Mouse (Mus musculus): ENCODE results near the gene Spic. TPM values are rescaled to one million over a fixed set of nuclear protein-coding genes. Genes with fewer than 3 reads are reported as not detected.

Spic gene
- total and polyA plus RNA-seq, 3 experiments, result 0.04 to 0.31 TPM; not detected in 1

DNA sequence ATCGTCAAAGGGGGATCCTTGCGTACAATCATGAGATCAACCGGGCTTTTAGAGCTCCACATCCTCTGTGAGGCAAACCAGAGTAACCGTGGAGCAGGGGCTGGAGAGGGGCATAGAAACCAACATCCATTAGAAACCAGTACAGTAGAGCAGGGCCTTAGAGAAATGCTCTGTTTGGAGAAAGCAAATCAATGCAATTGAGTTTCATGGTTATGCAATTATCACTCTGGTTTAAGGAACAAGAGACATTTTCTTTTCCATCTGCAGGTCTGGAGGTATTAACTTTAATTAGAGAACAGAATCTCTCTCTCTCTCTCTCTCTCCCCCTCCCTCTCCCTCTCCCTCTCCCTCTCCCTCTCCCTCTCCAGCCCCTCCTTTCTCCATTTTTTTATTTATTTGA is 29.9 kb upstream of the Spic start:
- no peaks in the 10 kb centered on the region for H3K79me2 ChIP-seq (replicated peaks; ENCODE audit: control insufficient read depth, insufficient read depth, low read length)
- H3K4me3 ChIP-seq, result no peak overlapping the region
- no peak for DNase-seq
- H3K36me3 ChIP-seq (ENCODE audit: control insufficient read depth, insufficient read depth, low read length), result no peaks in the 10 kb centered on the region
- H3K4me1 ChIP-seq (ENCODE audit: control insufficient read depth, insufficient read depth, low read length), result no peaks in the 10 kb centered on the region
- no peaks in the 10 kb centered on the region for H3K27me3 ChIP-seq (ENCODE audit: control insufficient read depth, insufficient read depth, low read length)
- no peak for TF ChIP-seq POLR2A (IDR thresholded peaks at IDR 0.05; ENCODE audit: insufficient read depth, low read depth, low read length)
- 84% methylated on average over 4 of the region's 4 CpGs for WGBS
- no peak overlapping the region for H3K27ac ChIP-seq
- no peak overlapping the region for H3K9ac ChIP-seq (ENCODE audit: low read depth, low read length)
- intact Hi-C loops (cut with DNase I), result no loop called here

DNA sequence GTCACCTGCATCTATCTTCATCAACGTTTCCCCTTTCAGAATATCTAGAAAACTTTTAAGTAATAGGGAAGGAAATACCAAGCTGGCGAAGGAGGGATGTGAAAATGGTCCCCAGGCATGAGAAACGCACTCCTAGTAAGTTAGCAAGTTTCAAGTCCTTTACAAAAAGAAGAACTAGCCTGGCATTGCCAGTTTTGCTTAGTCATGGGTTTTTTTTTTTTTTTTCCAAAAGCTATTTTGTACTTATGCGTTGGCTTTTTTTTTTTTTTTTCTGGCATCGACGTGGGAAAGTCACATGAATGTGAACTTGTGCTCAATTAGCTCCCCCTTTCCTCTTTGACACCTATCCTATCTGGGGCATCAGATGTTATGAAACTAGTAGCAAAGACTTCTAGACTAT is 27.5 kb upstream of the Spic start:
- no peaks in the 10 kb centered on the region for H3K36me3 ChIP-seq (ENCODE audit: control insufficient read depth, insufficient read depth, low read length)
- no peaks in the 10 kb centered on the region for H3K27me3 ChIP-seq (ENCODE audit: control insufficient read depth, insufficient read depth, low read length)
- H3K4me1 ChIP-seq (ENCODE audit: control insufficient read depth, insufficient read depth, low read length), result no peaks in the 10 kb centered on the region
- H3K9ac ChIP-seq (ENCODE audit: low read depth, low read length), result no peak overlapping the region
- H3K27ac ChIP-seq, result no peak overlapping the region
- 65% methylated on average over 6 of the region's 6 CpGs for WGBS
- no peaks in the 10 kb centered on the region for H3K79me2 ChIP-seq (replicated peaks; ENCODE audit: control insufficient read depth, insufficient read depth, low read length)
- DNase-seq, result no peak
- no peak overlapping the region for H3K4me3 ChIP-seq
- intact Hi-C loops (cut with DNase I), result no loop called here
- TF ChIP-seq CTCF (IDR thresholded peaks at IDR 0.05) (no peak), EP300 (IDR thresholded peaks at IDR 0.05; ENCODE audit: insufficient read depth, low read depth, low read length) (no peak), POLR2A (IDR thresholded peaks at IDR 0.05; ENCODE audit: insufficient read depth, low read depth, low read length) (no peak)

DNA sequence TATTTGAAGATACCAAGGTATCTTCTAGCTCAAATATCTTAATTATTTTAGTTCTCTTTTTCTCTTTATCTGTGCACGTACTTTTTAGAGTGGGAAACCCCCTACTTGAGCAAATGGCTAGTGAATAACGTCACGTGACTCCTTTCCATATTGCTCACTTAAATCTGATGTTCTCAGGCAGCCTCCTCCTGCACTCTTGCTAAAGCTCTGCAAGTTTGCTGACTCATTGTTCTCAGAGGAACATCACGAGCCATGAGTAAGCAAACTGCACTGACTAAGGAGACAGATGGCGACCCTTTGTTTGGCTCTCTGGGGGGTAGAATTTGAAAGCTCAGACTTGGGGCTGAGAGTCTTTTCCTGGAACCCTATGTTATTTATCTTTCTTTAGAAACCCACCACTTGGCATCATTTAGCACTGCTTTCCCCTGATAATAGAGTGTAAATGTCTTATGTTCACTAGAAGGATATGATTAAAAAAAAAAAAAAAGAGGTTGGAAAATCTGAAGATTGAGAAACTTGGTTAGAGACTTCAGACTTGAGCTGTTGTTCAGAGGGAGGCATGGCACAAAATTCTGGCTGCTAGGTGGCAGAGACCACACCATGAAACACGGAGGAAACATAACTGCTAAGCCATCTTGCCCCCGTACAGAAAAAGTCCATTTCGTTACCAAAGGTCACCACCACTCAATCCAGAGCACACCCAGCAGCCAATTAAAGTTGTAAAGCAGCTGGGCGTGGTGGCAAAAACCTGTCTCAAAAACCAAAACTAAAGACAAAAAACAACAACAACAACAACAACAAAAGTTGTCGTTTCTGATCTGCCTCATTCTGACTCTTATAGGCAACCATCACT is 24.1 kb upstream of the Spic start:
- WGBS, result 49% methylated on average over 10 of the region's 10 CpGs
- Histone ChIP-seq H3K4me3 (no peak overlapping the region), H3K27me3 (ENCODE audit: control insufficient read depth, insufficient read depth, low read length) (no peaks in the 10 kb centered on the region), H3K27ac (no peak overlapping the region), H3K9ac (ENCODE audit: low read depth, low read length) (no peak overlapping the region), H3K36me3 (ENCODE audit: control insufficient read depth, insufficient read depth, low read length) (no peaks in the 10 kb centered on the region), H3K79me2 (replicated peaks; ENCODE audit: control insufficient read depth, insufficient read depth, low read length) (no peaks in the 10 kb centered on the region), H3K4me1 (ENCODE audit: control insufficient read depth, insufficient read depth, low read length) (no peaks in the 10 kb centered on the region)
- TF ChIP-seq POLR2A (IDR thresholded peaks at IDR 0.05; ENCODE audit: insufficient read depth, low read depth, low read length) (no peak), CTCF (IDR thresholded peaks at IDR 0.05) (no peak), EP300 (IDR thresholded peaks at IDR 0.05; ENCODE audit: insufficient read depth, low read depth, low read length) (no peak)
- DNase-seq, result no peak
- intact Hi-C loops (cut with DNase I), result no loop called here

DNA sequence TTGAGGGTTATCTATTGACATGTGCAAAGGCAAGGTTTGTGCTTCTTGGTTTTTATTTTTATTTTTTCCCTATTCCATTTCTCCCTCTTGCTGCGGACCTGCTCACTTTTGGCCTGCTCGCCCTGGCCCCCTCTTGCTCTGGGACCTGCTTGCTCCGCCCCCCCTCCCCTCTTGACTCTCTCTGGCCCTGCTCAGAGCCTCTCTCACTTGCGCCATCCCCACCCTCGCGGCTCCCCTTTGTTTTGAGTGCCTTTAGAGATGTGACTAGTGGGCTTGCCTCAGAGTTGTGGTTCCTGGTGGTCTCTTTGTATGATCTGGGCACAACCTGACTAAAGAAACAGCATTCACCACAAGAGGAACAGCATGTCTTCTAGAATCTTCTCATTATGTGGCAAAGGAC is 16.1 kb upstream of the Spic start:
- DNase-seq, result no peak

DNA sequence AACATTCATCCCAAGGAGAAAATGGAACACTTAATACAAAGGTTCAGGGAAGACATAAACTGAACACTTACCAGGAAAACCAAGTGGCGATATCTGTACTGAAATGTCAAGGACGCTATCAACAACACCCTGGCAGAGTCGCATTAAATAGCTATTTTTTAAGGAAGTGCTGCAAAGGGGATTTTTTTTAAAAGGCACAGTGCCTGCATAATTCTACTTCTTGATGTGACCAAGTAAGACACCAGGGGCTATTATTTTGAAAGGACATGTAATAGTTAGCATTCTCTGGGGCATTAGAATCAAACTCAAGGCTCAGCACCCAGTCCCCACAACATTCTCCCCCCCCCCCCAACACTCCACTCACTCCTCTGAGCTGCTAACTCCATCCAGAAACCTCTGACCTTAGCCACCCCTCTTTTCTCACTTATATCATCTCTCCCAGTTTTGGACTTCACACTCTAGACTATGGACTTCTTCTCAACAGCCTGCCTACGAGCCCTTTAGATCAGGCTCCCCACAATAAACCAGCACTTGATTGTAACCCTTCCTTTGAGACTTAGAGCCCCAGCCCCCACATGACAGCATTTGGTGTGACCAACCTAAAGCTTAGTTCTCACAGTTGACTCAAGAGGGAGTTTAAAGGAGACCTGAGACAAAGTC is 1.8 kb downstream of the Spic start:
- H3K4me1 ChIP-seq (ENCODE audit: control insufficient read depth, insufficient read depth, low read length), result no peaks in the 10 kb centered on the region

More for the DNA sequence above, 16.1 kb upstream of the Spic start:
- Histone ChIP-seq H3K9ac (ENCODE audit: low read depth, low read length) (no peak overlapping the region), H3K36me3 (ENCODE audit: control insufficient read depth, insufficient read depth, low read length) (no peaks in the 10 kb centered on the region), H3K4me1 (ENCODE audit: control insufficient read depth, insufficient read depth, low read length) (no peaks in the 10 kb centered on the region), H3K27me3 (ENCODE audit: control insufficient read depth, insufficient read depth, low read length) (no peaks in the 10 kb centered on the region), H3K4me3 (no peak overlapping the region), H3K79me2 (replicated peaks; ENCODE audit: control insufficient read depth, insufficient read depth, low read length) (no peaks in the 10 kb centered on the region), H3K27ac (no peak overlapping the region)
- WGBS, result 77% methylated on average over 6 of the region's 6 CpGs
- TF ChIP-seq CTCF (IDR thresholded peaks at IDR 0.05) (no peak), EP300 (IDR thresholded peaks at IDR 0.05; ENCODE audit: insufficient read depth, low read depth, low read length) (no peak), POLR2A (IDR thresholded peaks at IDR 0.05; ENCODE audit: insufficient read depth, low read depth, low read length) (no peak)
- intact Hi-C loops (cut with DNase I), result no loop called here

DNA sequence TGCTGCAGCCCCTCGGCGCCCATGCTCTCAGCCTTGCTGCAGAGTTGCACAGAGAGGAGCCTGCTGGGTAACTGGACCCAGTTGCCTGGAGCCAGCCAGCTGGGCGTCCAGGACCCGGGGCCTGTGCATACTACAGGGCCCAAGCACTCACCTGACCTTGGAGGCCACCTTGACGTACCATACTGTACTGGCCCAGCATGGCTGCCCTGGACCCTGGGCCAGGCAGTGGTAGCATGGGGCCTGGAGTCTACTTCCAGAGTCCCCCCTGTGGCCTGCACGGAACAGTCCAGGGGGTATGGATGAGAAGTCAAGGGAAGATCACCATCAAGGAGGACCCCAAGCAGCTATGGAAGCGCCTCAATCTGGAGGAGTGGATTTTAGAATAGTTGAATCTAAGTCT is 12.0 kb downstream of the Spic start:
- no peaks in the 10 kb centered on the region for H3K4me1 ChIP-seq (ENCODE audit: control insufficient read depth, insufficient read depth, low read length)
- H3K36me3 ChIP-seq (ENCODE audit: control insufficient read depth, insufficient read depth, low read length), result no peaks in the 10 kb centered on the region
- no peak overlapping the region for H3K4me3 ChIP-seq
- H3K27ac ChIP-seq, result no peak overlapping the region
- no peak for TF ChIP-seq CTCF (IDR thresholded peaks at IDR 0.05)
- TF ChIP-seq POLR2A (IDR thresholded peaks at IDR 0.05; ENCODE audit: insufficient read depth, low read depth, low read length), result no peak
- no peak for TF ChIP-seq EP300 (IDR thresholded peaks at IDR 0.05; ENCODE audit: insufficient read depth, low read depth, low read length)
- no peaks in the 10 kb centered on the region for H3K79me2 ChIP-seq (replicated peaks; ENCODE audit: control insufficient read depth, insufficient read depth, low read length)
- intact Hi-C loops (cut with DNase I), result loop anchor here (5.0 kb wide), 1 partner anchor 296 kb away; the partner anchor contains the start of genes Dram1 and Gnptab
- 92% methylated on average over 7 of the region's 7 CpGs for WGBS
- no peak overlapping the region for H3K9ac ChIP-seq (ENCODE audit: low read depth, low read length)
- DNase-seq, result no peak
- no peaks in the 10 kb centered on the region for H3K27me3 ChIP-seq (ENCODE audit: control insufficient read depth, insufficient read depth, low read length)

More for the DNA sequence above, 1.8 kb downstream of the Spic start:
- Histone ChIP-seq H3K9ac (ENCODE audit: low read depth, low read length) (no peak overlapping the region), H3K4me3 (no peak overlapping the region), H3K36me3 (ENCODE audit: control insufficient read depth, insufficient read depth, low read length) (no peaks in the 10 kb centered on the region), H3K27me3 (ENCODE audit: control insufficient read depth, insufficient read depth, low read length) (no peaks in the 10 kb centered on the region), H3K79me2 (replicated peaks; ENCODE audit: control insufficient read depth, insufficient read depth, low read length) (no peaks in the 10 kb centered on the region), H3K27ac (no peak overlapping the region)
- WGBS, result 41% methylated on average over 4 of the region's 4 CpGs
- intact Hi-C loops (cut with DNase I), result no loop called here
- DNase-seq, result no peak
- TF ChIP-seq EP300 (IDR thresholded peaks at IDR 0.05; ENCODE audit: insufficient read depth, low read depth, low read length) (no peak), CTCF (IDR thresholded peaks at IDR 0.05) (no peak), POLR2A (IDR thresholded peaks at IDR 0.05; ENCODE audit: insufficient read depth, low read depth, low read length) (no peak)
